19 mouse cellular contexts compared by ENCODE assay signal in the genomic region with DNA sequence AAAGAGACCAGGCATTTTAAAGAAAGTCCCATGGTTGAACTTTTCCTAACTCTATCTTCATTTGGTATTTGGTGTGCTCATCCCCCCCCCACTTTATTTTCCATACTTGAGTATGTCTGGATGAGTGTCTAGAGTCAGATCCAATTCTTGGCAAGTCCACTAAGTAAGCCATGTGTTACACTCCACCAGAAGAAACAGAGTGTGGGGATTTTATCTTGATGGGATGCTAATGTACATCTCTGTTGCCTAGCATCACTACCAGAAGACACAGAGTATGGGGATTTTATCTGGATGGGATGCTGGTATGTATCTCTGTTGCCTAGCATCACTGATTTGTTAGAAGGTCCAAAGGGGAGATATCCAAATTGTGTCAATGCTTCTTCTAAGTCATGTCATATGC. TPM values are rescaled to one million over a fixed set of nuclear protein-coding genes. Genes with fewer than 3 reads are reported as not detected.
"Had no signal": no experiment of that assay in that cellular context is flagged by ENCODE, and none has a peak within 500 bp of the region (broad histone marks: within the 10 kb centered on the region; RNA-seq: fewer than 3 reads in every experiment).

No protein-coding gene starts in this region.

- ATAC-seq: midbrain, embryonic 16.5 days had no signal

- H3K4me2 ChIP-seq: lung, embryonic 14.5 days; midbrain, embryonic 12.5 days; neural tube, embryonic 13.5 days; neural tube, embryonic 15.5 days had no signal

- DNase-seq: lung, adult 18-20 months; lung, embryonic 14.5 days; lung, postnatal 10 days; lung, postnatal 4 days; midbrain, embryonic 14.5 days; retina, postnatal 1 day; right cerebral cortex, adult 18-20 months; right cerebral cortex, postnatal 25 days; right cerebral cortex, postnatal 4 days; spleen, adult 18-20 months; thymus, adult 18-20 months; thymus, postnatal 14 days; thymus, postnatal 36 days had no signal

- H3K9me3 ChIP-seq: midbrain, embryonic 10.5 days; midbrain, embryonic 12.5 days; neural tube, embryonic 13.5 days; neural tube, embryonic 15.5 days had no signal

- H3K27me3 ChIP-seq: midbrain, embryonic 12.5 days; neural tube, embryonic 13.5 days; neural tube, embryonic 15.5 days had no signal

- H3K4me3 ChIP-seq: midbrain, embryonic 10.5 days; midbrain, embryonic 12.5 days; myocyte; neural tube, embryonic 13.5 days; neural tube, embryonic 15.5 days had no signal

- H3K4me1 ChIP-seq: midbrain, embryonic 10.5 days; midbrain, embryonic 12.5 days; neural tube, embryonic 13.5 days; neural tube, embryonic 15.5 days had no signal

- H3K27ac ChIP-seq: midbrain, embryonic 10.5 days; midbrain, embryonic 12.5 days; neural tube, embryonic 13.5 days; neural tube, embryonic 15.5 days had no signal

- H3K9ac ChIP-seq: lung, embryonic 14.5 days; midbrain, embryonic 12.5 days; neural tube, embryonic 13.5 days; neural tube, embryonic 15.5 days had no signal

- H3K36me3 ChIP-seq: midbrain, embryonic 10.5 days; midbrain, embryonic 12.5 days; neural tube, embryonic 13.5 days; neural tube, embryonic 15.5 days had no signal

RNA-seq across cellular contexts. Expression of gene Cadps, which starts 24.0 kb away (rescaled TPM):
- polyA plus RNA-seq: myocyte had no signal
